Mouse (Mus musculus) retina, embryonic 14.5 days (tissue): ENCODE data around the gene Dbr1.
A peak's percentile ranks its signal among the peaks of the same experiment; 100 is the strongest.

Experiments
- DNase-seq: peaks from one replicate; pipeline ENCODE4 v3.0.0-alpha.2; 2015; ENCODE audit warnings: low spot score

Dbr1 gene

DNA sequence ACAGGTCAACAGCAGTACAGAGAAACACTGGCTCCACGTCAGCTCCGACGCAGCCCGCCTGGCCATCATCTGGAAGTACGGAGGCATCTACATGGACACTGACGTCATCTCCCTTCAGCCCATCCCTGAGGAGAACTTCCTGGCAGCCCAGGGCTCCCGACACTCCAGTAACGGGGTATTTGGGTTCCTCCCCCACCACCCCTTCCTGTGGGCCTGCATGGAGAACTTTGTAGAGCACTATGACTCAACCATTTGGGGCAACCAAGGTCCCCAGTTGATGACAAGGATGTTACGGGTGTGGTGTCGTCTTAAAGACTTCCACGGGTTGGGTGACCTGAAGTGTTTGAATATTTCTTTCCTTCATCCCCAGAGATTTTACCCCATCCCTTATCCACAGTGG lies 44.6 kb downstream of the Dbr1 start:
- DNase-seq: no peak

DNA sequence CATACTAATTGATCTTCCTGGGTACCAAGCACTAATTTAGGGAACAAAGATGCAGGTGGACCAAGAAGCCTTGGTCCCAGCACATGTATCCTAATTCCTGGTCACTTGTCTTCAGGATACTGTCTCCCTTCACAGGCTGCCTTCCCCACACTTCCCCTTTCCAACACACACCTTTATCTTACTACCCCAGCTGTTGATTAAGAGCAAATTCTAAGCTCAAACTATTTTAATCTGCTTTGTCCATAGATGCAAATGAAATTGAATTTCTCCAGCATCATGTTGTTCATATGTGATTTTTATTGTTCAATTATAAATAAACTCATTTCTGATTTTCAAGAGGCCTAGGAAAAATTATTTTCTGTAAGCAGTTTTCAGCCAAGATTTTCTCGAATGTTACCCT lies 46.4 kb downstream of the Dbr1 start:
- DNase-seq: no peak

DNA sequence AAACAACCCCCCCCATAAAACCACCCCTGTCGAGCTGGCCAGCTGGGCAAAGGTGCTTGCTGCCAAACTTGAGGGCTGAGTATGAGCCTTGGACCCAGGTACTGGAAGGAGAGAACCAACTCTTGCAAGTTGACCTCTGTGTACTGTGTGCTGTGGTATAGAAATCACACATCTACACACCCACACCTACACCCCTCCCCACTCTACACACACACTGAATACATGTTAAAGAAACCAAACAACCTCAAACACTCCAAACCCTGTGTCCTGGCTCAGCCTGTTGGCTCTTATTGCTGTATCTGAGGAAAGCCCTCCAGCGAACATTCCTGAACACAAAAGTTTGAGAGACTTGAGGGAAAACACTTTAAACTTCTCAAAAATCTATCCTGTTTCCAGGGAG lies 47.4 kb downstream of the Dbr1 start:
- no peak for DNase-seq

DNA sequence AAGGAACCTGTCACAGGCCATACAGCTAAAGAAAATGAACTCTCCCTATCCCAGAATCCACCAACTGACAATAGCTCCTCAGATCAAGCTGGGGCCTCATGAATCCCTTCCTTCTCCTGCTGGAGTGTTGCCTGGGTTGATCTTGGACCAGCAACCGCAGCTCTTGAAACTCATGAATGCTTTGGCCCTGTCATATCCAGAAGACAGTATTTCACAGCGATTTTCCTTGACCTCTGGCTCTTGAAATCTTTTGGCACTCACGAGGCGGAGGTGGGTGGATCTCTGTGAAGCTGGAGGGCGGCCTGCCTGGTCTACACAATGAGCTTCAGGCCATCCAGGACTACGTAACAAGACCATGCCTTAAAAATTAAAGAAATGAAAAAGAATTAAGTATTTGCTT lies 48.5 kb downstream of the Dbr1 start:
- no peak for DNase-seq

DNA sequence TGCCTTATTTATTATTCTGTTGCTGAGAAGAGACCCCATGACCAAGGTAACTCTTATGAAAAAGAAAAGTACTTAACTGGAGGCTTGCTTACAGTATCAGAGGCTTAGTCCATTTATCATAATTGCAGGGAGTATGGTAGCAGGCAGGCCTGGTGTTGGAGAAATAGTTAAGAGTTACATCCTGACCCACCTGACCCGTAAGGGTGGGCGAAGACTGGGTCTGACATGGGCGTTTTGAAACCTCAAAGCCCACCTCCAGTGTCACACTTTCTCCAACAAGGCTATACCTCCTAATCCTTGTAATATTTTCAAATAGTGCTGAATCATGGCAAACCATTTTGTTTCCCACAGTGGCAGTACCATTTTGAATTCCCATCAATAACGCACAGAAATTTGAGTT lies 53.0 kb downstream of the Dbr1 start:
- no peak for DNase-seq

DNA sequence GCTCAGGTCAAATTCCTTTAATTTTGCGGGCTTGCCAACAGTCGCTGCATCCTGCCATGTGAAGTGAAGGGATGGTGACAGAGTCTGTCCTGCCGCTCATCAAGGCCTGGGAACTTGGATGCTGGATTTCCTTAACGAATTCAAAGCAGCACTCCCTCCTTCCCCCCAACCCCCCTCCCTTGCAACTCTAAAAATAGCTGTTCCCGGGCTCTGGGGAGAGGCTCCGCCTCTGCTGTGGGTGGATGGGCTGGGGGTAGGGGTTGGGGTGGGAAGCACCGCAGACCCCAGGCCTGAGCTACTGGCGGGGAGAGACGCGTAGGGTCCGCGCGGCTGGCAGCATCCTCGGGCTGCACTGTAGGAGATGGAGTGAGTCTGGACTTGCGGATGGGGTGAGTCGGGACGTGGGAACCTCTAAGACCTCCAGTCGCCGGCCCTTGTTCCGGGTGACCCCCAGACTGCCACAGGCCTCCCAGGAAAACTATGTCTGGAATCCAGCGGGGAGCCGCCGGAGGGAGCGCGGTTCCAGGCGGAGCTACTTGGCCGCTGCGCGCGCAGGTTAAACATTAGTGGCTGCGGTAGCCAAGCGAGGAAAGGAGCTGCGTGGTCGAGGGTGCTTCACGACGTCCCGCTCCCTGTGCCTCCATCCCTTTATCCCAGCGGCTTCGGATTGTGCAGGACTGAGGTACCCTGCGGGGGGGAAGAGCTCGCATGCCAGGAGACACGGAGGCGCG lies 53.8 kb downstream of the Dbr1 start, which contains the start of gene Dzip1l:
Gene Dzip1l (plus strand): TSS at position 216 of the 731 bp plus-strand sequence.
- peak; percentile 84 for DNase-seq

DNA sequence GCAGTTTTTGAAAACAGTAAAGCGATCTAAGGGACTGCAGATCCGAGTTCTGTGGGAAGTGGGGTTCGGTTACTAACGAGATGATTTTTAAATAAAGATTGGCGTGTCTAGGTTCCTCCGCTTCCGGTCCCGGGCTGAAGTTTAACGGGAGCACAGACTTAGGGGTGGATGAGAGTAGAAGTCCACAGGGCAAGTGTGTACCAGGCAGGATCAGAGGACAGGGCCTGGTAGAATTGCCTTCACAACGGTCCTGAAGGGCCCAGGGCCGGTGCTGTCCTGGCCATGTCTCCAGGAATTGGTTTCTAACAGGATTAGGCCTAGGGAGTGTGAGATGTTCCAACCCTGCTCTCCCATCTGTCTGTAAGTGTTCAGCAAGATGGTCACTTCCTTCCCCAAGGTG lies 54.5 kb downstream of the Dbr1 start:
- DNase-seq: peak; percentile 38

DNA sequence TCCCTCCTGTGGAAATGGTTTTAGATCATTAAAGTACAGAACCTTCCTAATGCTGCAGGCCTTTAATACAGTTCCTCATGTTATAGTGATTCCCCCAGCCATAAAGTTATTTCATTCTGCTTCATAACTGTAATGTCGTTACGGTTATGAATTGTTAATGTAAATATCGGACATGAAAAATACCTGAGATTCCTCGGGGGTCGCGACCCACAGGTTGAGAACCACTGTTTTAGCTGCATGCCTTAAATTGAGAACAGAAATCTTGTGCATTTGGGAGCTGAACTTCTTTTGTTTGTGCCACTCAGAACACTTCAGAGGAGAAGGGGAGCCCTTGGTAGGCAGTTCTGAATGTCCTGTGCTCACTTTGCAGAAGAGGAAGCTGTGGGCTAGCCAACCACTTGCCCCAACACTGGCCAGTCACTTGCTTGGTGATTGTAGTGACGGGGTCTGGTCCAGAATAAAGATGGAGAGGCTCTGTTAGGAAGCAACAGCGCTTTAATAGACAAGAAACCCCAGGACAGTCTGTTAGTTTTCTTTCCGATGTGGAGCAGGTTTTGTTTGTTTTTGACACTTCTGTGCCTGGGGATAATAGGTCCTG lies 55.0 kb downstream of the Dbr1 start:
- no peak for DNase-seq

DNA sequence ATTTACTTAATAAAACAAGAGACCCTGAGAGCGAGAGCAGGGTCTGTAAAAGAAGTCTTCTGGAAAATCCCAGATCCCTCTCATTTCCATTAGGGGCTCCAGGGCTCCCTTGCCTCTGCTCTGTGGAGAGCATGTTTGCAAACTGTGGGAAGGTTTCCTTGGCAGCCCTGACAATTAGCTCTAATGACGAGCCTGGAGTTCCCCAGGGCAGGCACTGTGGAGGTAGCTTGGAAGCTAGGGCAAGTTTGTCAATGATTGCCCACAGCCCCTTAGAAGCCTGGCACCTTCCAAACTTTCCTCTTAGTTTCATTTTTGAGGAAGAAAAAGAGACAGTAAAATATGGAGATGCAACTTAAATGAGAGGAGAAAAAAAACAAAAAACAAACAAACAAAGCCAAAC lies 56.2 kb downstream of the Dbr1 start:
- DNase-seq: peak; percentile 43

DNA sequence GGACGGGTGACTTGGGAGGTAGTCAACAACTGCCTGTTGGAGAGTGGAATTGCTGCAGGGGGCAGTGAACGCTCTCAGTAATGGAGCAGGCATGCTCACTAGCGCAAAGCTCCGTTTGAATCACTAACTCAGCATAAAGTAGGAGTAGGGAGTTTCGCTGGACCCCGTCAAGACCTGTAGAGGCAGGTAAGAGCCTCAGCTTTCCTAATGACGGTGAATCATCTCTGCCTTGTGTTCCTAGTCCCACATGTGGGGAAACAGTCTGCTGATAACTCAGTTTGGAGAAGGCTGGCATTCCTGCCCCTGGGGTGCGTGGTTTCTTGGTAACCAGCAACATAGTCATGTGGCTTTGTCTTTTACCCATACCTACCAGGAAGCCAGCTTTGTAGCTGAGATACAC lies 56.7 kb downstream of the Dbr1 start:
- peak; percentile 11 for DNase-seq
